9 mouse cellular contexts compared by ENCODE assay signal in genomic region chr3:84481104-84481503, GRCm38 (mm10). TPM values are rescaled to one million over a fixed set of nuclear protein-coding genes. Genes with fewer than 3 reads are reported as not detected.
DNase-seq lines count a peak whose midpoint lies in the region; ATAC-seq lines count a peak whose summit lies in the region.
"Had no signal": no experiment of that assay in that cellular context is flagged by ENCODE, and none has a peak within 500 bp of the region (broad histone marks: within the 10 kb centered on the region; RNA-seq: fewer than 3 reads in every experiment).

No protein-coding gene starts in this region.

- WGBS in hindbrain, embryonic 13.5 days: 4% methylated on average over 11 of the region's 11 CpGs
- WGBS in midbrain, embryonic 15.5 days: 4% methylated on average over 11 of the region's 11 CpGs

- H3K4me3 ChIP-seq in hindbrain, embryonic 13.5 days: peak overlapping the region; percentile 71
- H3K4me3 ChIP-seq in midbrain, embryonic 15.5 days: peak overlapping the region; percentile 77

- peak overlapping the region; percentile 98 for H3K4me2 ChIP-seq in hindbrain, embryonic 13.5 days
- peak overlapping the region; percentile 85 for H3K4me2 ChIP-seq in midbrain, embryonic 15.5 days

- H3K27me3 ChIP-seq in hindbrain, embryonic 13.5 days: peaks cover 42% of the 10 kb centered on the region
- peaks cover 35% of the 10 kb centered on the region for H3K27me3 ChIP-seq in midbrain, embryonic 15.5 days (replicated peaks)
- H3K27me3 ChIP-seq: Patski had no signal

- DNase-seq in frontal cortex, postnatal 25 days (ENCODE audit: low spot score in 2 of 2): no peak
- DNase-seq in adipocyte (ENCODE audit: low spot score): peak; percentile 22
- DNase-seq in fibroblast of lung, adult 2 months (ENCODE audit: low read depth): peak; percentile 49
- DNase-seq in liver: peak; percentile 82
- DNase-seq in urinary bladder, postnatal 36 days (ENCODE audit: low spot score in 2 of 2): peak; percentile 47 to 68

- no peaks in the 10 kb centered on the region for H3K9me3 ChIP-seq in hindbrain, embryonic 13.5 days
- no peaks in the 10 kb centered on the region for H3K9me3 ChIP-seq in midbrain, embryonic 15.5 days

- no peak overlapping the region for H3K27ac ChIP-seq in hindbrain, embryonic 13.5 days
- H3K27ac ChIP-seq in midbrain, embryonic 15.5 days: no peak overlapping the region

- H3K9ac ChIP-seq in hindbrain, embryonic 13.5 days: no peak overlapping the region
- H3K9ac ChIP-seq in midbrain, embryonic 15.5 days: no peak overlapping the region

- H3K4me1 ChIP-seq in hindbrain, embryonic 13.5 days (replicated peaks): peaks cover 30% of the 10 kb centered on the region
- peaks cover 28% of the 10 kb centered on the region for H3K4me1 ChIP-seq in midbrain, embryonic 15.5 days

- no peaks in the 10 kb centered on the region for H3K36me3 ChIP-seq in hindbrain, embryonic 13.5 days
- H3K36me3 ChIP-seq in midbrain, embryonic 15.5 days (replicated peaks): no peaks in the 10 kb centered on the region

- ATAC-seq in frontal cortex, adult (ENCODE audit: low TSS enrichment): peak; percentile 51
- ATAC-seq in hindbrain, embryonic 13.5 days (ENCODE audit: low FRiP score): no peak
- no peak for ATAC-seq in midbrain, embryonic 15.5 days (replicated peaks)

RNA-seq across cellular contexts. Expression of gene Fhdc1, which starts 0.9 kb away (rescaled TPM):
- polyA plus RNA-seq in hindbrain, embryonic 13.5 days (2015; fragmentation: Nextera tagmentation; extraction: Ambion mirVana): 4.7 and 4.8 TPM in 2 replicates
- 5.0 and 5.5 TPM in 2 replicates for polyA plus RNA-seq in midbrain, embryonic 15.5 days (2015; fragmentation: Nextera tagmentation; extraction: Ambion mirVana)

Comparison
In these comparisons a context has a peak if more than half of its experiments do, and no peak if none do; other contexts are left out.
1. DNase-seq: peak in adipocyte (single experiment), fibroblast of lung, adult 2 months (single experiment), liver (single experiment) and urinary bladder, postnatal 36 days (2 of 2); none in frontal cortex, postnatal 25 days (0 of 2).